Mouse (Mus musculus) MEL (cell line): Measurements from ENCODE around the gene Cxcl3.

Experiments used
- CHD2 ChIP-seq: IDR thresholded peaks from 2 replicates; pipeline ENCODE4 v1.6.1; 2011; ENCODE audit warnings: low read length, improper control_type of control experiment
- CTCF ChIP-seq, 3 experiments: IDR thresholded peaks in 2 of 3; conservative IDR thresholded peaks in 1 of 3; 2 replicates each; pipeline ENCODE4 v1.5.1; 2011 to 2012; ENCODE audit warnings: low read length in 3 of 3, low read depth in 2 of 3, mild to moderate bottlenecking in 2 of 3, improper control_type of control experiment in 1 of 3, inconsistent platforms in 1 of 3, mixed read lengths in 1 of 3, moderate library complexity in 1 of 3; ENCODE audit not compliant: control insufficient read depth in 1 of 3, insufficient read depth in 1 of 3, poor library complexity in 1 of 3, severe bottlenecking in 1 of 3
- MAFK ChIP-seq: IDR thresholded peaks from 2 replicates; pipeline ENCODE4 v1.6.1; 2011; ENCODE audit warnings: low read depth, mild to moderate bottlenecking, low read length, improper control_type of control experiment, borderline replicate concordance
- POLR2AphosphoS5 ChIP-seq: IDR thresholded peaks from 2 replicates; pipeline ENCODE4 v1.6.1; 2012; ENCODE audit warnings: low read depth, borderline replicate concordance, mild to moderate bottlenecking, inconsistent platforms, low read length, moderate library complexity, mixed read lengths

DNA sequence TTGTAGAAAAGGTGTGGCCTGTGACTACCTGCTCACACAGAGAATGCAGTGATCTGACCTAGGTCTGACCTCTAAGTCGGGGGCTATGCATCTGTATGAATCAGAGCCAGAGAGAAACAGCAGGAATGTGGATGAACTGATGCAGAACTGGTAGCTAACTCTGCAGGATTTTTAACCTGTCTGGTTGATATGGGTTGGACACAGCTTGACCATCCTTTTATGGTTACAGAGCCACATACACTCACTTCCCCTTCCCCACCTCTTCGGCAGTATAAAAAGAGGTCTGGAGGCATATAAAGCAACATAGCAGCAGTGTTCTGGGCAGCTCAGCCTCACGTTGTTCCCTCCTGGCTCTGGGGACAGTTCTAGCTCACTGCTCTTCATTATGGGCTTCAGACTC, 17.7 kb upstream of the Cxcl3 start, which contains the start of gene Ppbp:
- TF ChIP-seq MAFK (no peak), CHD2 (no peak), CTCF (IDR thresholded peaks at IDR 0.05 in 2 of 3, conservative IDR thresholded peaks at IDR 0.05 in 1 of 3; ENCODE audit: control insufficient read depth in 1 of 3, insufficient read depth in 1 of 3, low read depth in 2 of 3, low read length in 3 of 3, poor library complexity in 1 of 3, severe bottlenecking in 1 of 3) (no peak), POLR2AphosphoS5 (no peak)
